Mouse (Mus musculus) hindbrain, postnatal 0 days (tissue): ENCODE results near the gene Zfp493. TPM values are rescaled to one million over a fixed set of nuclear protein-coding genes. Genes with fewer than 3 reads are reported as not detected.
"Not testable (repeated sequence)": the region's sequence is repeated elsewhere in the genome, so short reads cannot be mapped to it uniquely, and the experiment has no call there.

Experiments used
- ATAC-seq: fragments of 200-750 bp; cut with Nextera tagmentation; 2 replicates; pipeline ENCODE4 v1.8.0; 2017; ENCODE audit warnings: mild to moderate bottlenecking, moderate TSS enrichment, moderate library complexity
- DNase-seq: peaks from one replicate; pipeline ENCODE4 v3.0.0-alpha.2; 2015; ENCODE audit warnings: low spot score
- H3K27ac ChIP-seq: fragments of 300-500 bp; sonication (generic); 2 replicates; pipeline ENCODE4 v1.5.1; 2014; ENCODE audit warnings: mild to moderate bottlenecking
- H3K27me3 ChIP-seq: fragments of 300-500 bp; sonication (generic); 2 replicates; pipeline ENCODE4 v1.6.1; 2014; ENCODE audit warnings: low read length, mixed read lengths; ENCODE audit not compliant: insufficient read depth
- H3K36me3 ChIP-seq: fragments of 300-500 bp; sonication (generic); 2 replicates; pipeline ENCODE4 v1.6.1; 2014; ENCODE audit warnings: low read length, mixed read lengths; ENCODE audit not compliant: insufficient read depth
- H3K4me1 ChIP-seq: fragments of 300-500 bp; sonication (generic); 2 replicates; pipeline ENCODE4 v1.6.1; 2014; ENCODE audit warnings: antibody characterized with exemption, low read length, mixed read lengths; ENCODE audit not compliant: insufficient read depth
- H3K4me2 ChIP-seq: fragments of 300-500 bp; sonication (generic); 2 replicates; pipeline ENCODE4 v1.6.1; 2014; ENCODE audit warnings: low read depth, mild to moderate bottlenecking, low read length, moderate library complexity, mixed read lengths
- H3K4me3 ChIP-seq: fragments of 300-500 bp; sonication (generic); 2 replicates; pipeline ENCODE4 v1.5.1; 2014; ENCODE audit warnings: low read length
- H3K9ac ChIP-seq: fragments of 300-500 bp; sonication (generic); replicated peaks from 2 replicates; pipeline ENCODE4 v1.6.1; 2014; ENCODE audit warnings: mild to moderate bottlenecking, low read length, moderate library complexity, mixed read lengths
- H3K9me3 ChIP-seq: fragments of 300-500 bp; sonication (generic); 2 replicates; pipeline ENCODE4 v1.6.1; 2016; ENCODE audit warnings: low read length, mixed read lengths
- CTCF ChIP-seq: IDR thresholded peaks from 2 replicates; pipeline ENCODE4 v1.5.1; 2016; ENCODE audit warnings: antibody characterized with exemption, control low read depth, low read depth
- WGBS: fragments of 180-500 bp; shearing (Covaris S2); extraction: QIAGEN DNeasy Blood & Tissue Kit; methylation state at CpG from one replicate; pipeline ENCODE4 v1.1.7; 2014; 5-methylcytosine and 5-hydroxymethylcytosine counted together
- polyA plus RNA-seq: library from polyadenylated mRNA; unstranded; fragments of >200 nt; fragmentation: Nextera tagmentation; extraction: Ambion mirVana; gene quantifications from 2 replicates; pipeline ENCODE4 v1.2.1, GENCODE M21; 2015
- total RNA-seq: library from RNA; depleted of rRNA; stranded (reverse); fragments of >200 nt; gene quantifications from 2 replicates; pipeline ENCODE4 v1.2.3, GENCODE M21; 2014; rRNA removed

Gene Zfp493
- 1.1 and 2.6 TPM in 2 replicates for total RNA-seq
- 1.1 and 1.9 TPM in 2 replicates for polyA plus RNA-seq

GRCm38 (mm10) chr13:67779265-67780221, at the start of gene Zfp493:
Zfp493 (plus strand) TSS chr13:67779693.
- H3K9ac ChIP-seq, result peak within 1 kb of the TSS; percentile 45
- H3K4me3 ChIP-seq, result peak within 1 kb of the TSS; percentile 51
- ATAC-seq, result peak; percentile 98
- no peaks in the 10 kb centered on the region for H3K4me1 ChIP-seq
- DNase-seq, result peak; percentile 90
- H3K9me3 ChIP-seq, result no peaks in the 10 kb centered on the region
- no peak within 1 kb of the TSS for H3K27ac ChIP-seq
- WGBS, result 7% methylated on average over 26 of the region's 26 CpGs
- peak; percentile 1; the same call in 1 of the 2 replicates for TF ChIP-seq CTCF
- H3K27me3 ChIP-seq, result no peaks in the 10 kb centered on the region
- 0 out of 2 replicates have a peak, but pooled peaks cover 3% of the 10 kb centered on the region for H3K36me3 ChIP-seq
- peak within 1 kb of the TSS; percentile 74 for H3K4me2 ChIP-seq

DNA sequence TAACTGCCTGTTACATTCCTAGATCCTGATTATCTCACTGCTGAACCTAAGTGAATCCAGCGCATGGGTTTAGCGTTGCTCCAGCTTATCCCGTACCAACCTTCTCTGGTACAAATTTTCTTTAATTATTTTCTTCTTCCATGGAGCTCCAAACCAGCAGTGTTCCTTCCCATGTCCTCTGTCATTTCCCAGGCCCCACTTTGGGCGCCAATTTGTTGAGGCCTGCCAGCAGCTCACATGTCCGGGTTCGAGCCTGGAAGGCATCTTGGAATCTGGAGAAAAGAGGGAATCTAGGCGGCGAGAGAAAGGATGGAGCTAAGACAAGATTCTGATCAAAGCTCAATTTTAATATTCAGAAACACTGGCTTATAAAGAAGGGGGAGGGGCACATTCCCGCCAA, 45.1 kb upstream of the Zfp493 start:
- ATAC-seq, DNase-seq, H3K4me1 ChIP-seq, H3K4me2 ChIP-seq, H3K9ac ChIP-seq, H3K27ac ChIP-seq, H3K4me3 ChIP-seq, H3K9me3 ChIP-seq, H3K36me3 ChIP-seq, H3K27me3 ChIP-seq: not testable (repeated sequence)
- WGBS, result 96% methylated on average over 9 of the region's 9 CpGs

DNA sequence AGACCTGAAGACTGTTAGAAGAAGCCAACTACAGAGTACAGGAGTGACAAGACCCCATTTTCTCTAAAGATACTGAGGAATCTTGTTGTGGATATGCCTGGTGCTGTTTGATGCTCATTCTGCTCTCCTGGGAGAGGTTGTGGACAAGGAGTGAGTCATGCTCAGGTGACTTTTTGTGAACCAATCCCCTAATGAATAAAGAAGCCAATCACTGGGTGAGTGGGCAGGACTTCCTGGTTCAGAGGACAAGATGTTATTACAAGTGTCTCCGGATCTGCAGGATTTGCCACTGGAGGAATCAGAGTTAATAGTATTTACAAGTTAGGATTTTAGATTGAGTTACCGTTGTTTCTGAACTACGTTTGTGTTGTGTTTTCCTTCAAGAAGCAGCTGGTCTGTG, 36.6 kb upstream of the Zfp493 start:
- no peak overlapping the region for H3K27ac ChIP-seq
- TF ChIP-seq CTCF, result no peak
- 94% methylated on average over 3 of the region's 3 CpGs for WGBS
- ATAC-seq (no peak), DNase-seq (no peak)
- no peak overlapping the region for H3K9ac ChIP-seq
- no peaks in the 10 kb centered on the region for H3K9me3 ChIP-seq
- no peak overlapping the region for H3K4me3 ChIP-seq
- H3K4me1 ChIP-seq, result no peaks in the 10 kb centered on the region
- peaks cover 1% of the 10 kb centered on the region; the same call in 1 of the 2 replicates for H3K36me3 ChIP-seq
- no peak overlapping the region for H3K4me2 ChIP-seq
- H3K27me3 ChIP-seq, result no peaks in the 10 kb centered on the region

DNA sequence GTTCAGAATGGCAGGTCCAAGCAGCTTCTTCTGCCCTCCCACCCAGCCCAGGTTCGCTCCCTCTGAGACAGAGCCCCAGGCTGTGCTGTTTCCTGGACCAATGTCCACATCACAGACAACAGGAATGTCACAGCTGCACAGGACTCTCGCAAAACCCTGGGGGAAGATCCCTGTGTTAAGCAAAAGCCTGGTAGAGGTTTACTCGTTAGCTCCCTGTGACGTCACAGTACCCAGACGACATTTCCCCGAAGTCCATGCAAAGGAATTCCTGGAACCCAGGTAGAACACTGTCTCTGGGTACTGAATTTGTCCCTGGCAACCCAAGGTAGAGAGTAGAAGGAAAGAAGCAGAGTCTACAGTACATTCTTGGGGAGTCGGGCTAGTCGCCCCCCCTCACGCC, 35.6 kb upstream of the Zfp493 start:
- no peak for TF ChIP-seq CTCF
- H3K9ac ChIP-seq, result no peak overlapping the region
- peaks cover 8% of the 10 kb centered on the region for H3K36me3 ChIP-seq
- no peak overlapping the region for H3K4me2 ChIP-seq
- H3K9me3 ChIP-seq, result no peaks in the 10 kb centered on the region
- 93% methylated on average over 9 of the region's 9 CpGs for whole genome bisulfite sequencing
- H3K4me3 ChIP-seq, result no peak overlapping the region
- H3K4me1 ChIP-seq, result no peaks in the 10 kb centered on the region
- no peak for DNase-seq
- H3K27me3 ChIP-seq, result no peaks in the 10 kb centered on the region
- no peak for ATAC-seq
- no peak overlapping the region for H3K27ac ChIP-seq

DNA sequence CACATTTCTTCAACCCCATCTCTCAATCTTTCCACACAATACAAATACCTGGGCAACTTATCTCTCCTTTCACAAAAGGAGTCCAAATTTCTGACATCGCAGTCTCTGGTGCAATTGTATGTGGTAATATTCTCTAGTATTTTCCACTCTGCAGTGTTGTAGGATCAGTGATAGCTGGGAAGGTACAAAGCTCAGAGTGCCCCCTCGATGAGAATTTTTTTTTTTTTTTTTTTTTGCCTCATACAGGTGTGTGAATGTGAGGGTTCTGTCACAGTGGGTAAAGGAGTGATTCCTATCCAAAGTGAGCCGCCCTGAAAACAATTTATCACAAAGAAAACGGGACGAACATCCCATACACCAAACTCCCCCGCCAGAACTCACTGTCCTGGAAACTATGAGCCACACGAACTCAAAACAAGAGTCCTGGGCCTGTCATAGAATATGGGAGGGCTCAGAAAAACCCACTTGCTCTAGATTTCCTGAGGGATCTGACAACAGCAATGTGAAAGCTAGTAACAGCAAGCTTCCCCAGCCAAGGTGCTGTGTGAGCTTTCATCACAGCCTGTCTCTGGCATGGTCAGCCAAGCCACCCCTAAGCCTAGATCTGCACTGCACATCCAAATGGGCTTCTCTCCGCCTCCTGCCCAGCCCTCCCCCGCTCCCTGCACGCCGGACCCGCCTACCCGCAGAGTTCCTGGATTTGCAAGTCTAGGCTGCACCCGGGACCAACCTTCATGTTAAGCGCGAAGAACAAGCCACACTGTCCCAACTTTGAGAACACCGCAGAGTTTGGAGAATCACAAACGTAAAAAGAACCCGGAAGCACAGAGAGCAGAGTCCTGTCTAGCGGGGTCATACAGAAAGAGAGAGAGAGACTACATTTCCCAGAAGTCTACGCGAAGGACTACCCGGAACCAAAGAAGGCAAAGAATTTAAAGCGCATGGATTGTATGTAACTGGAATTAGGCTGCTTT, 24.9 kb upstream of the Zfp493 start, which contains the start of gene Zfp85:
TSS of gene Zfp85 (minus strand) at position 896 of the 974 bp plus-strand sequence.
- ATAC-seq (peak; percentile 97), DNase-seq (peak; percentile 81)
- H3K9me3 ChIP-seq, result no peaks in the 10 kb centered on the region

GRCm38 (mm10) chr13:67755761-67756160, 23.7 kb upstream of the Zfp493 start:
- H3K27me3 ChIP-seq, result no peaks in the 10 kb centered on the region
- H3K36me3 ChIP-seq, result no peaks in the 10 kb centered on the region
- H3K4me3 ChIP-seq, result no peak overlapping the region
- no peak for TF ChIP-seq CTCF
- DNase-seq (no peak), ATAC-seq (no peak)
- 82% methylated on average over 6 of the region's 6 CpGs for WGBS
- H3K9ac ChIP-seq, result no peak overlapping the region
- H3K4me2 ChIP-seq, result peak overlapping the region; percentile 64; the same call in 1 of the 2 replicates
- peaks cover 8% of the 10 kb centered on the region; the same call in 1 of the 2 replicates for H3K4me1 ChIP-seq
- H3K9me3 ChIP-seq, result no peaks in the 10 kb centered on the region
- no peak overlapping the region for H3K27ac ChIP-seq

More for the DNA sequence above, 24.9 kb upstream of the Zfp493 start, which contains the start of gene Zfp85:
- no peak for TF ChIP-seq CTCF
- WGBS, result 7% methylated on average over 24 of the region's 24 CpGs
- H3K27me3 ChIP-seq, result no peaks in the 10 kb centered on the region
- H3K9ac ChIP-seq, result peak within 1 kb of the TSS; percentile 56
- H3K27ac ChIP-seq, result peak within 1 kb of the TSS; percentile 67; the same call in 1 of the 2 replicates
- H3K36me3 ChIP-seq, result no peaks in the 10 kb centered on the region
- H3K4me2 ChIP-seq, result peak within 1 kb of the TSS; percentile 64
- H3K4me1 ChIP-seq, result peaks cover 8% of the 10 kb centered on the region; the same call in 1 of the 2 replicates
- peak within 1 kb of the TSS; percentile 75 for H3K4me3 ChIP-seq
